Mouse (Mus musculus) embryonic facial prominence, embryonic 14.5 days (tissue): Measurements from ENCODE around the gene Macrod2. TPM values are rescaled to one million over a fixed set of nuclear protein-coding genes. Genes with fewer than 3 reads are reported as not detected.

Experiments
- ATAC-seq: fragments of 200-750 bp; cut with Nextera tagmentation; 2 replicates; pipeline ENCODE4 v1.8.0; 2017; ENCODE audit warnings: low read depth, moderate number of reproducible peaks, moderate TSS enrichment
- DNase-seq: peaks from one replicate; pipeline ENCODE4 v3.0.0-alpha.2; 2015; ENCODE audit warnings: low spot score
- H3K27ac ChIP-seq: fragments of 300-500 bp; sonication (generic); replicated peaks from 2 replicates; pipeline ENCODE4 v1.5.1; 2014; ENCODE audit warnings: low read depth, mild to moderate bottlenecking, low read length, moderate library complexity
- H3K27me3 ChIP-seq: fragments of 300-500 bp; sonication (generic); replicated peaks from 2 replicates; pipeline ENCODE4 v1.6.1; 2014; ENCODE audit warnings: low read length; ENCODE audit not compliant: control insufficient read depth, insufficient read depth
- H3K36me3 ChIP-seq: fragments of 300-500 bp; sonication (generic); 2 replicates; pipeline ENCODE4 v1.6.1; 2014; ENCODE audit warnings: low read length, mixed read lengths; ENCODE audit not compliant: control insufficient read depth, insufficient read depth
- H3K4me1 ChIP-seq: fragments of 300-500 bp; sonication (generic); 2 replicates; pipeline ENCODE4 v1.6.1; 2014; ENCODE audit warnings: antibody characterized with exemption, low read length; ENCODE audit not compliant: control insufficient read depth, insufficient read depth
- H3K4me2 ChIP-seq: fragments of 300-500 bp; sonication (generic); 2 replicates; pipeline ENCODE4 v1.6.1; 2014; ENCODE audit warnings: low read depth, mild to moderate bottlenecking, low read length, moderate library complexity, mixed read lengths
- H3K4me3 ChIP-seq: fragments of 300-500 bp; sonication (generic); 2 replicates; pipeline ENCODE4 v1.5.1; 2014; ENCODE audit warnings: low read depth, mild to moderate bottlenecking, low read length
- H3K9ac ChIP-seq: fragments of 300-500 bp; sonication (generic); 2 replicates; pipeline ENCODE4 v1.6.1; 2014; ENCODE audit warnings: low read depth, mild to moderate bottlenecking, low read length, moderate library complexity, mixed read lengths
- H3K9me3 ChIP-seq: fragments of 300-500 bp; sonication (generic); 2 replicates; pipeline ENCODE4 v1.6.1; 2016; ENCODE audit warnings: low read length; ENCODE audit not compliant: control insufficient read depth
- WGBS: fragments of 180-500 bp; shearing (Covaris S2); extraction: QIAGEN DNeasy Blood & Tissue Kit; methylation state at CpG from one replicate; pipeline ENCODE4 v1.1.7; 2014; 5-methylcytosine and 5-hydroxymethylcytosine counted together
- polyA plus RNA-seq: library from polyadenylated mRNA; unstranded; fragments of >200 nt; fragmentation: Nextera tagmentation; extraction: Ambion mirVana; gene quantifications from 2 replicates; pipeline ENCODE4 v1.2.1, GENCODE M21; 2014

The Macrod2 gene
- polyA plus RNA-seq, 1 experiment from 2014 or later, result 29.2 TPM

- H3K4me3 ChIP-seq, result no peak overlapping the region
- ATAC-seq (no peak), DNase-seq (no peak)
- no peak overlapping the region for H3K27ac ChIP-seq
- no peaks in the 10 kb centered on the region for H3K36me3 ChIP-seq
- no peaks in the 10 kb centered on the region for H3K9me3 ChIP-seq
- H3K4me1 ChIP-seq, result no peaks in the 10 kb centered on the region
- no peak overlapping the region for H3K4me2 ChIP-seq
- H3K9ac ChIP-seq, result no peak overlapping the region
- no peaks in the 10 kb centered on the region for H3K27me3 ChIP-seq
- 91% methylated on average over 3 of the region's 3 CpGs for WGBS
Measured at GRCm38 (mm10) chr2:141722531-141722930, 1327.4 kb downstream of the Macrod2 start.

GRCm38 (mm10) chr2:141728998-141729397 lies 1333.9 kb downstream of the Macrod2 start:
- WGBS, result 55% methylated on average over 4 of the region's 4 CpGs
- Histone ChIP-seq H3K27me3 (no peaks in the 10 kb centered on the region), H3K27ac (no peak overlapping the region; the same call in 1 of the 2 replicates), H3K9me3 (no peaks in the 10 kb centered on the region), H3K4me2 (no peak overlapping the region), H3K36me3 (no peaks in the 10 kb centered on the region), H3K4me3 (no peak overlapping the region), H3K4me1 (peaks cover 12% of the 10 kb centered on the region), H3K9ac (no peak overlapping the region)
- no peak for ATAC-seq
- DNase-seq, result no peak

- Histone ChIP-seq H3K4me2 (no peak overlapping the region), H3K9ac (no peak overlapping the region), H3K36me3 (no peaks in the 10 kb centered on the region), H3K27me3 (no peaks in the 10 kb centered on the region), H3K27ac (no peak overlapping the region), H3K4me3 (no peak overlapping the region), H3K9me3 (no peaks in the 10 kb centered on the region), H3K4me1 (no peaks in the 10 kb centered on the region)
- no peak for ATAC-seq
- WGBS, result 82% methylated on average over 5 of the region's 5 CpGs
- no peak for DNase-seq
Measured at GRCm38 (mm10) chr2:141736685-141737456, 1341.8 kb downstream of the Macrod2 start.

GRCm38 (mm10) chr2:141738702-141739101 lies 1343.6 kb downstream of the Macrod2 start:
- H3K9ac ChIP-seq, result no peak overlapping the region
- no peak overlapping the region for H3K27ac ChIP-seq
- no peaks in the 10 kb centered on the region for H3K36me3 ChIP-seq
- DNase-seq (no peak), ATAC-seq (no peak)
- 69% methylated on average over 1 of the region's 1 CpGs for WGBS
- no peaks in the 10 kb centered on the region for H3K9me3 ChIP-seq
- H3K4me3 ChIP-seq, result no peak overlapping the region
- no peaks in the 10 kb centered on the region for H3K27me3 ChIP-seq
- H3K4me1 ChIP-seq, result no peaks in the 10 kb centered on the region
- no peak overlapping the region for H3K4me2 ChIP-seq

- WGBS, result 72% methylated on average over 5 of the region's 5 CpGs
- Histone ChIP-seq H3K27me3 (no peaks in the 10 kb centered on the region), H3K4me1 (no peaks in the 10 kb centered on the region), H3K9me3 (no peaks in the 10 kb centered on the region), H3K36me3 (no peaks in the 10 kb centered on the region), H3K27ac (no peak overlapping the region), H3K4me2 (no peak overlapping the region), H3K4me3 (no peak overlapping the region), H3K9ac (no peak overlapping the region)
- DNase-seq (no peak), ATAC-seq (no peak)
Measured at GRCm38 (mm10) chr2:141740318-141740717, 1345.2 kb downstream of the Macrod2 start.

GRCm38 (mm10) chr2:141800236-141800635 lies 1405.1 kb downstream of the Macrod2 start:
- H3K4me3 ChIP-seq, result no peak overlapping the region
- H3K4me1 ChIP-seq, result no peaks in the 10 kb centered on the region
- H3K27ac ChIP-seq, result no peak overlapping the region
- H3K9ac ChIP-seq, result no peak overlapping the region
- H3K27me3 ChIP-seq, result no peaks in the 10 kb centered on the region
- H3K4me2 ChIP-seq, result no peak overlapping the region
- no peak for DNase-seq
- ATAC-seq, result no peak
- 51% methylated on average over 4 of the region's 4 CpGs for WGBS
- H3K9me3 ChIP-seq, result no peaks in the 10 kb centered on the region
- no peaks in the 10 kb centered on the region for H3K36me3 ChIP-seq

GRCm38 (mm10) chr2:141800909-141801308 lies 1405.8 kb downstream of the Macrod2 start:
- ATAC-seq (no peak), DNase-seq (no peak)
- 76% methylated on average over 2 of the region's 2 CpGs for WGBS
- H3K27me3 ChIP-seq, result no peaks in the 10 kb centered on the region
- no peaks in the 10 kb centered on the region for H3K4me1 ChIP-seq
- H3K4me2 ChIP-seq, result no peak overlapping the region
- H3K36me3 ChIP-seq, result no peaks in the 10 kb centered on the region
- no peak overlapping the region for H3K4me3 ChIP-seq
- H3K9me3 ChIP-seq, result no peaks in the 10 kb centered on the region
- H3K9ac ChIP-seq, result no peak overlapping the region
- H3K27ac ChIP-seq, result no peak overlapping the region

- no peak overlapping the region for H3K9ac ChIP-seq
- DNase-seq (no peak), ATAC-seq (no peak)
- H3K27ac ChIP-seq, result no peak overlapping the region
- H3K4me2 ChIP-seq, result no peak overlapping the region
- 84% methylated on average over 4 of the region's 4 CpGs for WGBS
- no peaks in the 10 kb centered on the region for H3K27me3 ChIP-seq
- H3K4me3 ChIP-seq, result no peak overlapping the region
- no peaks in the 10 kb centered on the region for H3K36me3 ChIP-seq
- H3K4me1 ChIP-seq, result no peaks in the 10 kb centered on the region
- H3K9me3 ChIP-seq, result no peaks in the 10 kb centered on the region
Measured at GRCm38 (mm10) chr2:141816266-141816665, 1421.2 kb downstream of the Macrod2 start.

GRCm38 (mm10) chr2:141817546-141818180 lies 1422.6 kb downstream of the Macrod2 start:
- 75% methylated on average over 4 of the region's 4 CpGs for WGBS
- Histone ChIP-seq H3K4me3 (no peak overlapping the region), H3K27me3 (no peaks in the 10 kb centered on the region), H3K4me2 (no peak overlapping the region), H3K9me3 (no peaks in the 10 kb centered on the region), H3K9ac (no peak overlapping the region), H3K4me1 (no peaks in the 10 kb centered on the region), H3K27ac (no peak overlapping the region), H3K36me3 (no peaks in the 10 kb centered on the region)
- no peak for ATAC-seq
- DNase-seq, result no peak
